Mouse (Mus musculus): ENCODE results near the gene Gm10322.

DNA sequence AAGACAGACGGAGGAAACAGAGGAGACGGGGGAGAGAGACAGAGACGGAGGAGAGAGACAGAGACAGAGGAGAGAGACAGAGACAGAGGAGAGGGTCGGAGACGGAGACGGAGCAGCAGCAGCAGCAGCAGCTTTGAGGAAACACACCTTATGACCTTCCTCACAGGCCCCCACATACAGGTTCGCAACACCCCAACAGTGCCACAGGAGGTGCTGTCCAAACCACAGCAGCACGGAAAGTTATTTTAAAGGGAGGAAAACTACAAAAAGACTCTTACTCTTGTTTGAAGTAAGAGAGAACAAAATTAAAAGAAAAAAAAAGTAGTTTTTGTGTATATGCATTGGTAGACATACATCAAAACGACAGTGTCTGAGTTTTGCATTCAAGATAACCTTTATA, 27.8 kb downstream of the Gm10322 start:
- TF ChIP-seq ZNF384 (IDR thresholded peaks at IDR 0.05; ENCODE audit: low read depth, low read length), result no peak
- no peak for TF ChIP-seq MAFK (IDR thresholded peaks at IDR 0.05; ENCODE audit: insufficient read depth, low read depth, low read length)

Measured in ES-E14 (cell line).